Mouse (Mus musculus) bone marrow macrophage, adult 2 months (primary cell): ENCODE results near the gene Pithd1.

Experiments used
- CTCF ChIP-seq: IDR thresholded peaks from 2 replicates; pipeline ENCODE4 v1.5.1; 2012; ENCODE audit warnings: low read depth, mild to moderate bottlenecking, low read length, moderate library complexity
- POLR2A ChIP-seq: IDR thresholded peaks from 2 replicates; pipeline ENCODE4 v1.6.1; 2012; ENCODE audit warnings: mild to moderate bottlenecking, low read depth, low read length, borderline replicate concordance

GRCm38 (mm10) chr4:135926195-135926808, 60.8 kb downstream of the Pithd1 start:
- TF ChIP-seq CTCF (no peak), POLR2A (no peak)
